In genomic region chr19:11793741-11794359, GRCm38 (mm10) we compare ENCODE assay signal across 25 mouse cellular contexts. TPM values are rescaled to one million over a fixed set of nuclear protein-coding genes. Genes with fewer than 3 reads are reported as not detected.
"Had no signal": no experiment of that assay in that cellular context is flagged by ENCODE, and none has a peak within 500 bp of the region (broad histone marks: within the 10 kb centered on the region; RNA-seq: fewer than 3 reads in every experiment).

No protein-coding gene starts in this region.

- H3K9ac ChIP-seq: liver, embryonic 14.5 days; lung, embryonic 14.5 days; midbrain, embryonic 12.5 days; neural tube, embryonic 12.5 days; stomach, embryonic 15.5 days had no signal

- H3K4me1 ChIP-seq: midbrain, embryonic 10.5 days; midbrain, embryonic 12.5 days; neural tube, embryonic 12.5 days; stomach, embryonic 15.5 days had no signal

- H3K4me2 ChIP-seq: lung, embryonic 14.5 days; midbrain, embryonic 12.5 days; neural tube, embryonic 12.5 days; stomach, embryonic 15.5 days had no signal

- H3K4me3 ChIP-seq: megakaryocyte, embryonic 14.5 days; midbrain, embryonic 10.5 days; midbrain, embryonic 12.5 days; myocyte; neural tube, embryonic 12.5 days; stomach, embryonic 15.5 days had no signal

- DNase-seq: lung, adult 18-20 months; lung, embryonic 14.5 days; lung, postnatal 10 days; lung, postnatal 4 days; midbrain, embryonic 14.5 days; right cerebral cortex, postnatal 14 days; thymus, adult 2 months; thymus, postnatal 25 days; thymus, postnatal 4 days had no signal

- ATAC-seq: midbrain, embryonic 16.5 days had no signal

- H3K9me3 ChIP-seq: megakaryocyte, embryonic 14.5 days; midbrain, embryonic 10.5 days; midbrain, embryonic 12.5 days; neural tube, embryonic 12.5 days; stomach, embryonic 15.5 days had no signal

- H3K36me3 ChIP-seq: midbrain, embryonic 12.5 days; neural tube, embryonic 12.5 days; stomach, embryonic 15.5 days had no signal

- H3K27ac ChIP-seq: liver, embryonic 14.5 days; midbrain, embryonic 10.5 days; midbrain, embryonic 12.5 days; neural tube, embryonic 12.5 days; stomach, embryonic 15.5 days; stomach, postnatal 0 days had no signal

- H3K27me3 ChIP-seq: midbrain, embryonic 12.5 days; neural tube, embryonic 12.5 days; stomach, embryonic 15.5 days had no signal

RNA-seq across cellular contexts. Expression of gene Olfr1417, which starts 45.2 kb away (rescaled TPM):
- total RNA-seq: neutrophil, adult 5-6 weeks had no signal
- polyA plus RNA-seq: liver, embryonic 14.5 days; liver, embryonic 16.5 days; lung, embryonic 14.5 days; lung, embryonic 16.5 days; midbrain, embryonic 10.5 days; midbrain, embryonic 12.5 days; myocyte; neural tube, embryonic 12.5 days; spleen, adult 2 months; stomach, embryonic 15.5 days; stomach, postnatal 0 days; testis, adult 2 months; thymus, adult 2 months had no signal

RNA-seq across cellular contexts. Expression of gene Gif, which starts 46.5 kb away (rescaled TPM):
- total RNA-seq: neutrophil, adult 5-6 weeks had no signal
- polyA plus RNA-seq: liver, embryonic 16.5 days; midbrain, embryonic 10.5 days; midbrain, embryonic 12.5 days; midbrain, embryonic 14.5 days; midbrain, embryonic 16.5 days; myocyte; neural tube, embryonic 12.5 days; neural tube, embryonic 14.5 days; spleen, adult 2 months; urinary bladder, adult 2 months had no signal
